ENCODE assay signal across 20 mouse cellular contexts in genomic region chr7:119526486-119526885, GRCm38 (mm10). TPM values are rescaled to one million over a fixed set of nuclear protein-coding genes. Genes with fewer than 3 reads are reported as not detected.
DNase-seq lines count a peak whose midpoint lies in the region; ATAC-seq and TF ChIP-seq lines count a peak whose summit lies in the region.
"Had no signal": no experiment of that assay in that cellular context is flagged by ENCODE, and none has a peak within 500 bp of the region (broad histone marks: within the 10 kb centered on the region; RNA-seq: fewer than 3 reads in every experiment).

No protein-coding gene starts in this region.

- H3K4me3 ChIP-seq in forebrain, embryonic 10.5 days = no peak overlapping the region
- H3K4me3 ChIP-seq in forebrain, embryonic 15.5 days = no peak overlapping the region
- no peak overlapping the region for H3K4me3 ChIP-seq in liver, postnatal 0 days (ENCODE audit: low read depth, low read length)
- H3K4me3 ChIP-seq in small intestine, adult 2 months (ENCODE audit: low read depth, low read length) = peak overlapping the region; percentile 13; the same call in 1 of the 2 replicates
- no peak overlapping the region for H3K4me3 ChIP-seq in heart, embryonic 11.5 days (ENCODE audit: low read depth, low read length)
- H3K4me3 ChIP-seq: heart, embryonic 15.5 days had no signal

- peaks cover 10% of the 10 kb centered on the region for H3K4me1 ChIP-seq in forebrain, embryonic 10.5 days
- peaks cover 12% of the 10 kb centered on the region; the same call in 1 of the 2 replicates for H3K4me1 ChIP-seq in forebrain, embryonic 15.5 days
- peaks cover 14% of the 10 kb centered on the region for H3K4me1 ChIP-seq in liver, postnatal 0 days (ENCODE audit: insufficient read depth)
- peaks cover 42% of the 10 kb centered on the region; the same call in 1 of the 2 replicates for H3K4me1 ChIP-seq in small intestine, adult 2 months (ENCODE audit: control insufficient read depth, insufficient read depth, insufficient read length, low read length)
- no peaks in the 10 kb centered on the region for H3K4me1 ChIP-seq in heart, embryonic 11.5 days (ENCODE audit: control insufficient read depth, insufficient read depth, low read length)
- H3K4me1 ChIP-seq: heart, embryonic 15.5 days had no signal

- no peaks in the 10 kb centered on the region for H3K36me3 ChIP-seq in forebrain, embryonic 10.5 days (replicated peaks)
- H3K36me3 ChIP-seq in forebrain, embryonic 15.5 days = no peaks in the 10 kb centered on the region
- H3K36me3 ChIP-seq in liver, postnatal 0 days (replicated peaks; ENCODE audit: insufficient read depth, low read length) = no peaks in the 10 kb centered on the region
- no peaks in the 10 kb centered on the region for H3K36me3 ChIP-seq in small intestine, adult 2 months (ENCODE audit: control insufficient read depth, insufficient read depth, low read length)
- no peaks in the 10 kb centered on the region for H3K36me3 ChIP-seq in heart, embryonic 11.5 days (ENCODE audit: control insufficient read depth, insufficient read depth, low read length)
- H3K36me3 ChIP-seq: heart, embryonic 15.5 days had no signal

- no peak overlapping the region for H3K9ac ChIP-seq in forebrain, embryonic 15.5 days (replicated peaks)
- 0 out of 2 replicates have a peak overlapping the region, but pooled peaks have one; percentile 34 for H3K9ac ChIP-seq in liver, postnatal 0 days (replicated peaks)
- no peak overlapping the region for H3K9ac ChIP-seq in heart, embryonic 11.5 days (ENCODE audit: low read depth, low read length)
- H3K9ac ChIP-seq: heart, embryonic 15.5 days had no signal

- H3K4me2 ChIP-seq in forebrain, embryonic 15.5 days (replicated peaks) = no peak overlapping the region
- 0 out of 2 replicates have a peak overlapping the region, but pooled peaks have one; percentile 9 for H3K4me2 ChIP-seq in liver, postnatal 0 days (ENCODE audit: low read depth, low read length)
- H3K4me2 ChIP-seq in heart, embryonic 11.5 days = no peak overlapping the region
- H3K4me2 ChIP-seq: heart, embryonic 15.5 days had no signal

- no peak for TF ChIP-seq POLR2A in small intestine, adult 2 months (IDR thresholded peaks at IDR 0.05; ENCODE audit: low read depth, low read length)

- TF ChIP-seq CTCF in liver, postnatal 0 days (IDR thresholded peaks at IDR 0.05; ENCODE audit: low read depth) = no peak
- no peak for TF ChIP-seq CTCF in small intestine, adult 2 months (IDR thresholded peaks at IDR 0.05; ENCODE audit: extremely low read depth, insufficient read length, insufficient replicate concordance, low read depth, low read length)

- no peak overlapping the region for H3K27ac ChIP-seq in forebrain, embryonic 10.5 days
- no peak overlapping the region for H3K27ac ChIP-seq in forebrain, embryonic 15.5 days (replicated peaks)
- H3K27ac ChIP-seq in liver, postnatal 0 days (ENCODE audit: low read depth) = peak overlapping the region; percentile 74
- peak overlapping the region; percentile 90 for H3K27ac ChIP-seq in small intestine, adult 2 months (ENCODE audit: insufficient read depth, low read depth, low read length)
- no peak overlapping the region for H3K27ac ChIP-seq in heart, embryonic 11.5 days (ENCODE audit: low read depth, low read length)
- H3K27ac ChIP-seq: heart, embryonic 15.5 days; hindbrain, postnatal 0 days; macrophage; stomach, postnatal 0 days had no signal

- TF ChIP-seq EP300 in liver, postnatal 0 days (IDR thresholded peaks at IDR 0.05; ENCODE audit: low read depth) = no peak

- DNase-seq in forebrain, embryonic 10.5 days (ENCODE audit: extremely low spot score, low spot score) = peak; percentile 13
- peak; percentile 38 for DNase-seq in kidney, adult 18-20 months
- no peak for DNase-seq in kidney, adult 9 months
- no peak for DNase-seq in liver, postnatal 0 days
- no peak for DNase-seq in liver
- DNase-seq: gastrocnemius, postnatal 25 days; thymus, adult 2 months had no signal

- no peaks in the 10 kb centered on the region for H3K9me3 ChIP-seq in forebrain, embryonic 10.5 days
- no peaks in the 10 kb centered on the region for H3K9me3 ChIP-seq in forebrain, embryonic 15.5 days
- no peaks in the 10 kb centered on the region for H3K9me3 ChIP-seq in liver, postnatal 0 days (ENCODE audit: low read length)
- no peaks in the 10 kb centered on the region for H3K9me3 ChIP-seq in heart, embryonic 11.5 days (replicated peaks; ENCODE audit: control insufficient read depth, low read length)
- H3K9me3 ChIP-seq: heart, embryonic 15.5 days had no signal

- no peak for ATAC-seq in forebrain, embryonic 15.5 days (replicated peaks)
- no peak for ATAC-seq in liver, postnatal 0 days
- no peak for ATAC-seq in heart, embryonic 11.5 days (replicated peaks; ENCODE audit: insufficient number of reproducible peaks, low FRiP score, low TSS enrichment)
- ATAC-seq: lung, postnatal 0 days had no signal

- 62% methylated on average over 13 of the region's 13 CpGs for WGBS in forebrain, embryonic 10.5 days
- WGBS in forebrain, embryonic 15.5 days = 13% methylated on average over 13 of the region's 13 CpGs
- 81% methylated on average over 13 of the region's 13 CpGs for WGBS in liver, postnatal 0 days (ENCODE audit: insufficient replicate concordance)
- WGBS in small intestine, adult 2 months = 24% methylated on average over 13 of the region's 13 CpGs
- 82% methylated on average over 13 of the region's 13 CpGs for WGBS in heart, embryonic 11.5 days (ENCODE audit: insufficient replicate concordance)

- 0 out of 2 replicates have a peak, but pooled peaks cover 5% of the 10 kb centered on the region for H3K27me3 ChIP-seq in forebrain, embryonic 10.5 days (ENCODE audit: poor library complexity, severe bottlenecking)
- H3K27me3 ChIP-seq in forebrain, embryonic 15.5 days = no peaks in the 10 kb centered on the region
- H3K27me3 ChIP-seq in liver, postnatal 0 days (ENCODE audit: insufficient read depth, low read length) = no peaks in the 10 kb centered on the region
- no peaks in the 10 kb centered on the region for H3K27me3 ChIP-seq in small intestine, adult 2 months (ENCODE audit: control insufficient read depth, insufficient read depth, low read length)
- no peaks in the 10 kb centered on the region for H3K27me3 ChIP-seq in heart, embryonic 11.5 days (ENCODE audit: control insufficient read depth, insufficient read depth, low read length)
- H3K27me3 ChIP-seq: heart, embryonic 15.5 days had no signal

RNA-seq across cellular contexts. Expression of gene Pdilt, which starts 3.2 kb away (rescaled TPM):
- not detected in 2 replicates for polyA plus RNA-seq in forebrain, embryonic 10.5 days (2016; fragmentation: Nextera tagmentation; extraction: Ambion mirVana)
- polyA plus RNA-seq in forebrain, embryonic 15.5 days (2015; fragmentation: Nextera tagmentation; extraction: Ambion mirVana) = 0.08 TPM in 1 of 2 replicates, not detected in the other
- 0.06 and 0.14 TPM in 2 replicates for polyA plus RNA-seq in liver, postnatal 0 days (2015; fragmentation: Nextera tagmentation; extraction: Ambion mirVana)
- not detected in 2 replicates for polyA plus RNA-seq in small intestine, adult 2 months (2012; rRNA removed)
- polyA plus RNA-seq in heart, embryonic 11.5 days (2014; fragmentation: Nextera tagmentation; extraction: Ambion mirVana) = not detected in 2 replicates
- polyA plus RNA-seq: embryonic facial prominence, embryonic 11.5 days; heart, embryonic 15.5 days; intestine, embryonic 16.5 days; limb, embryonic 14.5 days; liver, embryonic 16.5 days; lung, postnatal 0 days; macrophage; stomach, postnatal 0 days; thymus, adult 2 months; urinary bladder, adult 2 months had no signal

RNA-seq across cellular contexts. Expression of gene Acsm5, which starts 7.2 kb away (rescaled TPM):
- not detected in 2 replicates for polyA plus RNA-seq in forebrain, embryonic 10.5 days (2016; fragmentation: Nextera tagmentation; extraction: Ambion mirVana)
- not detected in 2 replicates for polyA plus RNA-seq in forebrain, embryonic 15.5 days (2015; fragmentation: Nextera tagmentation; extraction: Ambion mirVana)
- 2.2 and 2.5 TPM in 2 replicates for polyA plus RNA-seq in liver, postnatal 0 days (2015; fragmentation: Nextera tagmentation; extraction: Ambion mirVana)
- 1.0 and 2.7 TPM in 2 replicates for polyA plus RNA-seq in small intestine, adult 2 months (2012; rRNA removed)
- polyA plus RNA-seq in heart, embryonic 11.5 days (2014; fragmentation: Nextera tagmentation; extraction: Ambion mirVana) = not detected in 2 replicates
- polyA plus RNA-seq: embryonic facial prominence, embryonic 11.5 days; heart, embryonic 15.5 days; limb, embryonic 14.5 days; macrophage had no signal

RNA-seq across cellular contexts. Expression of gene Acsm2, which starts 27.7 kb away (rescaled TPM):
- not detected in 2 replicates for polyA plus RNA-seq in forebrain, embryonic 10.5 days (2016; fragmentation: Nextera tagmentation; extraction: Ambion mirVana)
- polyA plus RNA-seq in forebrain, embryonic 15.5 days (2015; fragmentation: Nextera tagmentation; extraction: Ambion mirVana) = not detected in 2 replicates
- polyA plus RNA-seq in liver, postnatal 0 days (2015; fragmentation: Nextera tagmentation; extraction: Ambion mirVana) = 0.15 TPM in 1 of 2 replicates, not detected in the other
- not detected in 2 replicates for polyA plus RNA-seq in small intestine, adult 2 months (2012; rRNA removed)
- not detected in 2 replicates for polyA plus RNA-seq in heart, embryonic 11.5 days (2014; fragmentation: Nextera tagmentation; extraction: Ambion mirVana)
- polyA plus RNA-seq: embryonic facial prominence, embryonic 11.5 days; heart, embryonic 15.5 days; intestine, embryonic 16.5 days; limb, embryonic 14.5 days; liver, embryonic 16.5 days; lung, postnatal 0 days; macrophage; stomach, postnatal 0 days; urinary bladder, adult 2 months had no signal

RNA-seq across cellular contexts. Expression of gene Umod, which starts 47.4 kb away (rescaled TPM):
- polyA plus RNA-seq in forebrain, embryonic 10.5 days (2016; fragmentation: Nextera tagmentation; extraction: Ambion mirVana) = not detected in 2 replicates
- not detected in 2 replicates for polyA plus RNA-seq in forebrain, embryonic 15.5 days (2015; fragmentation: Nextera tagmentation; extraction: Ambion mirVana)
- not detected in 2 replicates for polyA plus RNA-seq in liver, postnatal 0 days (2015; fragmentation: Nextera tagmentation; extraction: Ambion mirVana)
- polyA plus RNA-seq in small intestine, adult 2 months (2012; rRNA removed) = 0.19 TPM in 1 of 2 replicates, not detected in the other
- polyA plus RNA-seq in heart, embryonic 11.5 days (2014; fragmentation: Nextera tagmentation; extraction: Ambion mirVana) = not detected in 2 replicates
- polyA plus RNA-seq: embryonic facial prominence, embryonic 11.5 days; heart, embryonic 15.5 days; hindbrain, postnatal 0 days; intestine, embryonic 16.5 days; limb, embryonic 14.5 days; liver, embryonic 16.5 days; lung, postnatal 0 days; macrophage; stomach, postnatal 0 days; urinary bladder, adult 2 months had no signal

Comparison
In these comparisons a context has a peak if more than half of its experiments do, and no peak if none do; other contexts are left out.
1. DNase-seq: peak in forebrain, embryonic 10.5 days (single experiment) and kidney, adult 18-20 months (single experiment); none in kidney, adult 9 months (single experiment), liver, postnatal 0 days (single experiment) and liver (single experiment).
2. H3K27ac ChIP-seq: peak in liver, postnatal 0 days (single experiment) and small intestine, adult 2 months (single experiment); none in forebrain, embryonic 10.5 days (single experiment), forebrain, embryonic 15.5 days (single experiment) and heart, embryonic 11.5 days (single experiment).